Mouse (Mus musculus) liver, adult 2 months (tissue): ENCODE data around the gene Krtap5-2. TPM values are rescaled to one million over a fixed set of nuclear protein-coding genes. Genes with fewer than 3 reads are reported as not detected.

ENCODE experiments used
- DNase-seq: peaks from one replicate; pipeline ENCODE4 v3.0.0-alpha.2; 2011; ENCODE audit warnings: low read depth, low spot score; ENCODE audit errors: extremely low read depth
- H3K27ac ChIP-seq: fragments of 200-500 bp; replicated peaks from 2 replicates; pipeline ENCODE4 v1.5.1; 2012; ENCODE audit warnings: low read depth, mild to moderate bottlenecking, control low read depth, inconsistent platforms, low read length; ENCODE audit not compliant: insufficient read depth
- H3K27me3 ChIP-seq: fragments of 200-500 bp; 2 replicates; pipeline ENCODE4 v1.6.1; 2012; ENCODE audit warnings: mild to moderate bottlenecking, moderate library complexity, low read length, inconsistent platforms; ENCODE audit not compliant: control insufficient read depth, insufficient read depth
- H3K36me3 ChIP-seq: fragments of 200-500 bp; 2 replicates; pipeline ENCODE4 v1.6.1; 2012; ENCODE audit warnings: low read length, inconsistent platforms; ENCODE audit not compliant: control insufficient read depth, insufficient read depth
- H3K4me1 ChIP-seq: fragments of 200-500 bp; 2 replicates; pipeline ENCODE4 v1.6.1; 2011; ENCODE audit warnings: low read length; ENCODE audit not compliant: control insufficient read depth, insufficient read depth
- H3K4me3 ChIP-seq: fragments of 200-500 bp; 2 replicates; pipeline ENCODE4 v1.5.1; 2011; ENCODE audit warnings: low read depth, mild to moderate bottlenecking, control low read depth, low read length, moderate library complexity; ENCODE audit not compliant: insufficient read depth
- H3K79me2 ChIP-seq: fragments of 200-500 bp; 2 replicates; pipeline ENCODE4 v1.6.1; 2012; ENCODE audit warnings: inconsistent platforms, mild to moderate bottlenecking, low read length, moderate library complexity; ENCODE audit not compliant: control insufficient read depth, insufficient read depth
- H3K9ac ChIP-seq: fragments of 200-500 bp; 2 replicates; pipeline ENCODE4 v1.6.1; 2012; ENCODE audit warnings: low read depth, mild to moderate bottlenecking, control low read depth, inconsistent platforms, low read length
- CTCF ChIP-seq: fragments of 200-500 bp; IDR thresholded peaks from 2 replicates; pipeline ENCODE4 v1.5.1; 2011; ENCODE audit warnings: low read depth, low read length, control low read depth
- POLR2A ChIP-seq: fragments of 200-500 bp; IDR thresholded peaks from 2 replicates; pipeline ENCODE4 v1.6.1; 2011; ENCODE audit warnings: low read length, control low read depth; ENCODE audit not compliant: insufficient read depth; ENCODE audit errors: extremely low read depth
- WGBS: fragments of 180-500 bp; shearing (Covaris S2); methylation state at CpG from one replicate; pipeline ENCODE4 v1.1.7; 2018; 5-methylcytosine and 5-hydroxymethylcytosine counted together
- polyA plus RNA-seq: library from polyadenylated mRNA; depleted of rRNA; stranded (reverse); fragments of >200 nt; gene quantifications from 2 replicates; pipeline ENCODE4 v1.2.3, GENCODE M21; 2012; rRNA removed
- total RNA-seq: library from RNA; depleted of rRNA; stranded (reverse); fragments of >200 nt; gene quantifications from 2 replicates; pipeline ENCODE4 v1.2.3, GENCODE M21; 2014; rRNA removed

Gene Krtap5-2
- total and polyA plus RNA-seq, 2 experiments: not detected

DNA sequence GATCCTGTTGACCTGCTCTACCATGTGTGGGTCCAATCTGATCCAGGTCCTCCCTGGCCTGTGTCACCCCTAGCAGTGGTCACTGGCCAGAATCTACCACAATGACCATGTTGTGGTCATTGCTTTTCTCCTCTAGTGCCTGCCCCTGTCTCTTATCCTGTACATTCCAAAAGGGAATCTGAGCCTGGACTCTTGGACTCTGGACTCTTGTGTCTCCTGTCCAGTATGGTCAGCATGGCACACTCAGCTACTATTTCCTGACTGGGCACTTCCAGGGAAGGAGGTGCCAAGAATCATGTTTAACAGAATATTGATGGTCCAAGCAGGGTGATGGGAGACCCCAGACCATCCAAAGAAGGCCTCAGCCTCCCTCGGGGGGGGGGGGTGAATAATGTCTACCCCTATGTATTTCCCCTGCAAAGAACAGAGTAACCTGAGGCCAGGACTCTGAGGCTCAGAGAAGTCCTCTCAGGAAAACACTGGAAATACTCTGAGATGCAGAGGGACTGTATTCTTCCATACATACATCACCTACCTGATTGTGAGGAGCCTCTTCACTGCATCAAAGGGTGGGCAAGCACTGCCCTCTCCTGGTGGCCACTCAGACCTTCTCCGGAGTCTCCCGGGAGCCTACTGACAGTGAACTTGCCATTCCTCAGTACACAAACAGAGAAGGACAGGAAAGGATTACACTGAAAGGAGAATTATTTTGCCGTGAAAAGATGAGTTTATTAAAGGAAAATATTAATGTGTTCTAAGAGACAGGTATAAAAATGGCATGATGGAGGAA lies 41.4 kb downstream of the Krtap5-2 start:
- Histone ChIP-seq H3K36me3 (no peaks in the 10 kb centered on the region), H3K27ac (no peak overlapping the region), H3K9ac (no peak overlapping the region), H3K27me3 (no peaks in the 10 kb centered on the region), H3K4me3 (no peak overlapping the region), H3K4me1 (no peaks in the 10 kb centered on the region; the same call in 1 of the 2 replicates), H3K79me2 (no peaks in the 10 kb centered on the region)
- WGBS: 51% methylated on average over 4 of the region's 4 CpGs
- TF ChIP-seq CTCF (no peak), POLR2A (no peak)
- DNase-seq: peak; percentile 73

DNA sequence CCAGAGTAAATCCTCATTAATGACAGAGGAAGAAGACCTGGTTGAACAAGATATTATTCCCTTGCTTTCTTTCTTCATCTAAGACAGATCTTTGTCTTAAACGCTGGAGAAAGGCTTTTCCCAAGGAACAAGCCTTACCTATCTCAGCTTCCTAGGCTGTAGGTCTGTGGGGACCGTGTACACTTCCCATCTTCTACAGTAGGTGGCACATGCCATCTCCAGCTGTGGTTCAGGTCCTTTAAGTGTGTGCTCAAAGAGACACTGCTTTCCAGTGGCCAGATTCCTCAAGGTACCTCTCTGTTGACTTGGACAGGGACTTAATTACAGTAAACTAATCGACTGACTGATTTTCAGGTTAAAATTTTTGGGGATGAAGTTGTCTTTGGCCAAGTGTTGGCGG lies 47.0 kb downstream of the Krtap5-2 start:
- Histone ChIP-seq H3K4me3 (no peak overlapping the region), H3K27me3 (no peaks in the 10 kb centered on the region), H3K79me2 (no peaks in the 10 kb centered on the region), H3K9ac (no peak overlapping the region), H3K4me1 (no peaks in the 10 kb centered on the region), H3K27ac (no peak overlapping the region), H3K36me3 (no peaks in the 10 kb centered on the region)
- no peak for TF ChIP-seq POLR2A
- no peak for TF ChIP-seq CTCF
- no peak for DNase-seq
- 52% methylated on average over 4 of the region's 4 CpGs for WGBS

Other genes with a start within 250 kb of the Krtap5-2 start
- 0.07 and 0.09 TPM in 2 replicates for gene Brsk2, start 226.3 kb downstream of the Krtap5-2 start, total RNA-seq
- not detected in 2 replicates for gene Brsk2, start 226.3 kb downstream of the Krtap5-2 start, polyA plus RNA-seq
- gene Mob2, start 114.9 kb downstream of the Krtap5-2 start, total RNA-seq: 26.2 and 27.6 TPM in 2 replicates
- gene Mob2, start 114.9 kb downstream of the Krtap5-2 start, polyA plus RNA-seq: 24.0 and 26.4 TPM in 2 replicates
- under 0.01 and 0.07 TPM in 2 replicates for gene Dusp8, start 80.2 kb downstream of the Krtap5-2 start, total RNA-seq
- gene Dusp8, start 80.2 kb downstream of the Krtap5-2 start, polyA plus RNA-seq: 0.16 and 0.48 TPM in 2 replicates
- not detected in 2 replicates for gene Gm45618, start 55.3 kb downstream of the Krtap5-2 start, total RNA-seq
- not detected in 2 replicates for gene Gm45618, start 55.3 kb downstream of the Krtap5-2 start, polyA plus RNA-seq
- not detected in 2 replicates for gene Gm39115, start 40.0 kb downstream of the Krtap5-2 start, total RNA-seq
- not detected in 2 replicates for gene Gm39115, start 40.0 kb downstream of the Krtap5-2 start, polyA plus RNA-seq
- not detected in 2 replicates for gene Gm45337, start 31.4 kb downstream of the Krtap5-2 start, total RNA-seq
- gene Gm45337, start 31.4 kb downstream of the Krtap5-2 start, polyA plus RNA-seq: not detected in 2 replicates
- gene Gm29735, start 18.9 kb downstream of the Krtap5-2 start, total RNA-seq: not detected in 2 replicates
- gene Gm29735, start 18.9 kb downstream of the Krtap5-2 start, polyA plus RNA-seq: not detected in 2 replicates
- not detected in 2 replicates for gene Gm4553, start 10.3 kb downstream of the Krtap5-2 start, total RNA-seq
- not detected in 2 replicates for gene Gm4553, start 10.3 kb downstream of the Krtap5-2 start, polyA plus RNA-seq
- gene Gm10153, start 14.4 kb upstream of the Krtap5-2 start, total RNA-seq: not detected in 2 replicates
- gene Gm10153, start 14.4 kb upstream of the Krtap5-2 start, polyA plus RNA-seq: not detected in 2 replicates
- not detected in 2 replicates for gene Krtap5-3, start 25.4 kb upstream of the Krtap5-2 start, total RNA-seq
- not detected in 2 replicates for gene Krtap5-3, start 25.4 kb upstream of the Krtap5-2 start, polyA plus RNA-seq
- not detected in 2 replicates for gene Gm7579, start 35.9 kb upstream of the Krtap5-2 start, total RNA-seq
- not detected in 2 replicates for gene Gm7579, start 35.9 kb upstream of the Krtap5-2 start, polyA plus RNA-seq
- not detected in 2 replicates for gene Krtap5-5, start 54.0 kb upstream of the Krtap5-2 start, total RNA-seq
- gene Krtap5-5, start 54.0 kb upstream of the Krtap5-2 start, polyA plus RNA-seq: not detected in 2 replicates
- not detected in 2 replicates for gene Gm40460, start 65.1 kb upstream of the Krtap5-2 start, total RNA-seq
- gene Gm40460, start 65.1 kb upstream of the Krtap5-2 start, polyA plus RNA-seq: not detected in 2 replicates
- gene Gm2431, start 82.3 kb upstream of the Krtap5-2 start, total RNA-seq: not detected in 2 replicates
- not detected in 2 replicates for gene Gm2431, start 82.3 kb upstream of the Krtap5-2 start, polyA plus RNA-seq
- not detected in 2 replicates for gene Gm4559, start 98.4 kb upstream of the Krtap5-2 start, total RNA-seq
- not detected in 2 replicates for gene Gm4559, start 98.4 kb upstream of the Krtap5-2 start, polyA plus RNA-seq
- not detected in 2 replicates for gene Krtap5-1, start 121.1 kb upstream of the Krtap5-2 start, total RNA-seq
- not detected in 2 replicates for gene Krtap5-1, start 121.1 kb upstream of the Krtap5-2 start, polyA plus RNA-seq
- gene Krtap5-4, start 127.5 kb upstream of the Krtap5-2 start, total RNA-seq: not detected in 2 replicates
- not detected in 2 replicates for gene Krtap5-4, start 127.5 kb upstream of the Krtap5-2 start, polyA plus RNA-seq
- 0.54 and 0.65 TPM in 2 replicates for gene Ifitm10, start 197.7 kb upstream of the Krtap5-2 start, total RNA-seq
- gene Ifitm10, start 197.7 kb upstream of the Krtap5-2 start, polyA plus RNA-seq: 0.71 and 1.00 TPM in 2 replicates
- gene Gm49369, start 206.7 kb upstream of the Krtap5-2 start, total RNA-seq: 126 and 130 TPM in 2 replicates
- 0.38 TPM in 1 of 2 replicates, not detected in the other for gene Gm49369, start 206.7 kb upstream of the Krtap5-2 start, polyA plus RNA-seq
- 215 and 244 TPM in 2 replicates for gene Ctsd, start 212.0 kb upstream of the Krtap5-2 start, total RNA-seq
- gene Ctsd, start 212.0 kb upstream of the Krtap5-2 start, polyA plus RNA-seq: 355 and 444 TPM in 2 replicates